Mouse (Mus musculus): ENCODE measurements around the gene Kcnip2.

DNA sequence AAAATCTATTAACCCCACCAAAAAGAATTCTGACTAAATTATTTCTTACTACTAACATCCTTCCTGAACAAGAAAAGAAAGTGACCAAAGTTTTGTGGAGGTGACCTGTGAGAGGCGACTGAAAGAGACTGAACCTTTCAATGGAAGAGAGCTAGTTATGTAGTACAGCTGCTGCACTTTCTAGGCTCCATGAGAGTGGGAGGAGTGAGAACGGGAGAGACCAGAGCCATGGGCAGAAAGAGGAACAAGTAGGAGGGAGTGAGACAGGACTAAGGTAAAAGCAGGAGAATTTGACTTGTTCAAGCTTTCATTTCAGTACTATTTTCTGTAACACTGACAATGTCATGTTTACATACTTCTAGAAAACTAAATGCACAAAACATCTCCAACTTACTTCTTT is 40.4 kb downstream of the Kcnip2 start:
- no peak for TF ChIP-seq CTCF (IDR thresholded peaks at IDR 0.05)
- no peak for TF ChIP-seq EP300 (IDR thresholded peaks at IDR 0.05)
